Mouse (Mus musculus) kidney, postnatal 14 days (tissue): Measurements from ENCODE around the gene Edem1.
A peak's percentile ranks its signal among the peaks of the same experiment; 100 is the strongest.
"Not testable (repeated sequence)": the region's sequence is repeated elsewhere in the genome, so short reads cannot be mapped to it uniquely, and the experiment has no call there.

Experiments used
- DNase-seq: peaks from one replicate; pipeline ENCODE4 v3.0.0; 2022; ENCODE audit warnings: mixed read lengths

Edem1 gene

GRCm38 (mm10) chr6:108832170-108832569, 3.7 kb downstream of the Edem1 start:
- no peak for DNase-seq

- no peak for DNase-seq
Observed at GRCm38 (mm10) chr6:108832989-108833388, 4.5 kb downstream of the Edem1 start.

- DNase-seq: no peak
Observed at GRCm38 (mm10) chr6:108833963-108834697, 5.7 kb downstream of the Edem1 start.

- DNase-seq: no peak
Observed at GRCm38 (mm10) chr6:108835765-108836691, 7.6 kb downstream of the Edem1 start.

- no peak for DNase-seq
Observed at GRCm38 (mm10) chr6:108837081-108837480, 8.6 kb downstream of the Edem1 start.

- no peak for DNase-seq
Observed at GRCm38 (mm10) chr6:108837958-108838357, 9.5 kb downstream of the Edem1 start.

GRCm38 (mm10) chr6:108839432-108839831, 11.0 kb downstream of the Edem1 start:
- no peak for DNase-seq

- DNase-seq: no peak
Observed at GRCm38 (mm10) chr6:108840861-108841640, 12.6 kb downstream of the Edem1 start.

- no peak for DNase-seq
Observed at GRCm38 (mm10) chr6:108843664-108844063, 15.2 kb downstream of the Edem1 start.

- DNase-seq: no peak
Observed at GRCm38 (mm10) chr6:108844093-108844492, 15.7 kb downstream of the Edem1 start.

- no peak for DNase-seq
Observed at GRCm38 (mm10) chr6:108844771-108845170, 16.3 kb downstream of the Edem1 start.

GRCm38 (mm10) chr6:108852088-108852670, 23.7 kb downstream of the Edem1 start:
- no peak for DNase-seq

GRCm38 (mm10) chr6:108852986-108853385, 24.5 kb downstream of the Edem1 start:
- DNase-seq: no peak

GRCm38 (mm10) chr6:108858583-108858982, 30.1 kb downstream of the Edem1 start:
- peak; percentile 21 for DNase-seq

GRCm38 (mm10) chr6:108861226-108861625, 32.8 kb downstream of the Edem1 start:
- DNase-seq: no peak

GRCm38 (mm10) chr6:108862548-108862947, 34.1 kb downstream of the Edem1 start:
- DNase-seq: no peak

- DNase-seq: no peak
Observed at GRCm38 (mm10) chr6:108866317-108866716, 37.9 kb downstream of the Edem1 start.

- DNase-seq: not testable (repeated sequence)
Observed at GRCm38 (mm10) chr6:108869031-108869430, 40.6 kb downstream of the Edem1 start.

- DNase-seq: no peak
Observed at GRCm38 (mm10) chr6:108870421-108870820, 42.0 kb downstream of the Edem1 start.

- DNase-seq: no peak
Observed at GRCm38 (mm10) chr6:108871251-108871650, 42.8 kb downstream of the Edem1 start.

GRCm38 (mm10) chr6:108875344-108875743, 46.9 kb downstream of the Edem1 start:
- DNase-seq: no peak

GRCm38 (mm10) chr6:108876052-108876451, 47.6 kb downstream of the Edem1 start:
- peak; percentile 62 for DNase-seq

GRCm38 (mm10) chr6:108876486-108876885, 48.0 kb downstream of the Edem1 start:
- peak; percentile 31 for DNase-seq
